Mouse (Mus musculus) midbrain, embryonic 12.5 days (tissue): ENCODE results near the gene Magi1. TPM values are rescaled to one million over a fixed set of nuclear protein-coding genes. Genes with fewer than 3 reads are reported as not detected.

Experiments
- ATAC-seq: fragments of 200-750 bp; cut with Nextera tagmentation; 2 replicates; pipeline ENCODE4 v1.8.0; 2017; ENCODE audit warnings: low read depth, moderate TSS enrichment, moderate library complexity; ENCODE audit not compliant: low FRiP score
- H3K27ac ChIP-seq: fragments of 300-500 bp; sonication (generic); replicated peaks from 2 replicates; pipeline ENCODE4 v1.5.1; 2016; ENCODE audit warnings: mild to moderate bottlenecking
- H3K27me3 ChIP-seq: fragments of 300-500 bp; sonication (generic); 2 replicates; pipeline ENCODE4 v1.6.1; 2016; ENCODE audit warnings: mild to moderate bottlenecking
- H3K36me3 ChIP-seq: fragments of 300-500 bp; sonication (generic); 2 replicates; pipeline ENCODE4 v1.6.1; 2016
- H3K4me1 ChIP-seq: fragments of 300-500 bp; sonication (generic); 2 replicates; pipeline ENCODE4 v1.6.1; 2016
- H3K4me2 ChIP-seq: fragments of 300-500 bp; sonication (generic); replicated peaks from 2 replicates; pipeline ENCODE4 v1.6.1; 2016; ENCODE audit warnings: mild to moderate bottlenecking, moderate library complexity
- H3K4me3 ChIP-seq: fragments of 300-500 bp; sonication (generic); 2 replicates; pipeline ENCODE4 v1.5.1; 2016; ENCODE audit warnings: mild to moderate bottlenecking
- H3K9ac ChIP-seq: fragments of 300-500 bp; sonication (generic); replicated peaks from 2 replicates; pipeline ENCODE4 v1.6.1; 2016; ENCODE audit warnings: mild to moderate bottlenecking, moderate library complexity
- H3K9me3 ChIP-seq: fragments of 300-500 bp; sonication (generic); 2 replicates; pipeline ENCODE4 v1.6.1; 2016; ENCODE audit warnings: mild to moderate bottlenecking
- WGBS: fragments of 180-500 bp; shearing (Covaris S2); methylation state at CpG from one replicate; pipeline ENCODE4 v1.1.7; 2016; 5-methylcytosine and 5-hydroxymethylcytosine counted together
- polyA plus RNA-seq: library from polyadenylated mRNA; unstranded; fragments of >200 nt; fragmentation: Nextera tagmentation; extraction: Ambion mirVana; gene quantifications from 2 replicates; pipeline ENCODE4 v1.2.1, GENCODE M21; 2016

Magi1 gene
- polyA plus RNA-seq, 1 experiment from 2014 or later, result 45.1 TPM

DNA sequence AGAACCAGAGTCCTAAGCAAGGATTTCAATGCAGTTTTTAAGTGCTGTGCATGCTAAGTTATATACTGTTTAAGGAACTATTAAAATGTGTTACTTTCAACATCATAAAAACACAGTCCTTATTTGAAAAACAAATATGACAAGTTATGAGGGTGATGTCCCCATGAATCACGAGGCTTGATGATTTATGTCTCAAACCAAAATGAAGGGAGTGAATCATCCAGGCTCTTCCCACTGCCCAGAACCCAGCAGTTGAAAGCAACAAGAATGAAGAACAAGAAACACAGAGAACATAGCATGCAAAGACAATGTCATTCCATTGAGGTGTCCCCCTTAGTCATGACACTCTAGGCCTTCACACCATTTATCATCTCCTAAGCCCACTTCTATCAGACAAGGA lies 85.9 kb downstream of the Magi1 start:
- no peak overlapping the region for H3K9ac ChIP-seq
- WGBS, result 91% methylated on average over 1 of the region's 1 CpGs

GRCm38 (mm10) chr6:94195303-94195911 lies 88.3 kb downstream of the Magi1 start:
- Histone ChIP-seq H3K4me2 (no peak overlapping the region), H3K4me1 (no peaks in the 10 kb centered on the region), H3K36me3 (no peaks in the 10 kb centered on the region), H3K9me3 (no peaks in the 10 kb centered on the region), H3K4me3 (no peak overlapping the region), H3K27ac (no peak overlapping the region), H3K9ac (no peak overlapping the region), H3K27me3 (no peaks in the 10 kb centered on the region)
- ATAC-seq, result no peak
- WGBS, result 86% methylated on average over 14 of the region's 14 CpGs

More for the DNA sequence above, 85.9 kb downstream of the Magi1 start:
- Histone ChIP-seq H3K4me1 (no peaks in the 10 kb centered on the region), H3K36me3 (no peaks in the 10 kb centered on the region), H3K27ac (no peak overlapping the region), H3K4me2 (no peak overlapping the region), H3K27me3 (no peaks in the 10 kb centered on the region), H3K9me3 (no peaks in the 10 kb centered on the region), H3K4me3 (no peak overlapping the region)
- ATAC-seq, result no peak

- no peaks in the 10 kb centered on the region for H3K4me1 ChIP-seq
- no peak overlapping the region for H3K27ac ChIP-seq
- H3K4me3 ChIP-seq, result no peak overlapping the region
- H3K9me3 ChIP-seq, result no peaks in the 10 kb centered on the region
- H3K36me3 ChIP-seq, result no peaks in the 10 kb centered on the region
- H3K27me3 ChIP-seq, result no peaks in the 10 kb centered on the region
- WGBS, result 89% methylated on average over 5 of the region's 5 CpGs
- ATAC-seq, result no peak
- H3K9ac ChIP-seq, result no peak overlapping the region
- no peak overlapping the region for H3K4me2 ChIP-seq
Observed at GRCm38 (mm10) chr6:94190830-94191229, 92.9 kb downstream of the Magi1 start.

DNA sequence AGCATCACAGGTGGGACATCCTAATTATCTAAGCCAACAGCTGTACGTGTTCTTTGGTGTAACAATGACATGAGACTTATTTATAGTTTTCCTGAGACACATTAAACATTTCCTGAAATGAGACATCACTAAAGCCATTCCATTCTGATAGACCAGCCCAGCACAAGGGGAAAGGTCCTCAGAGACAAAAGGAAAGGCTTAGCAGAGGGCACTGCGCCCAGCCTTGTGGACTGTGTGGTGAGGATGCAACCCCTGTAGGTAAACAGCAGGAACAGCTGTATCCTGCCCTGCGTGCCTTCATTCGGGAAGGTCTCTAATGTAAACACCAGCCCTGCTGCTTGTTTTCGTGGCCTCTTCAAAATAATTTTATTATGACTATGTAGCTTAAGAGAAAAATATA lies 94.3 kb downstream of the Magi1 start:
- no peaks in the 10 kb centered on the region; the same call in 1 of the 2 replicates for H3K4me1 ChIP-seq

GRCm38 (mm10) chr6:94186628-94187319 lies 96.9 kb downstream of the Magi1 start:
- 78% methylated on average over 7 of the region's 7 CpGs for WGBS
- H3K4me1 ChIP-seq, result peaks cover 19% of the 10 kb centered on the region
- no peak overlapping the region for H3K4me3 ChIP-seq
- no peak overlapping the region for H3K4me2 ChIP-seq
- H3K9me3 ChIP-seq, result no peaks in the 10 kb centered on the region
- no peak for ATAC-seq
- H3K9ac ChIP-seq, result no peak overlapping the region
- no peak overlapping the region for H3K27ac ChIP-seq
- no peaks in the 10 kb centered on the region for H3K36me3 ChIP-seq
- H3K27me3 ChIP-seq, result no peaks in the 10 kb centered on the region

More for the DNA sequence above, 94.3 kb downstream of the Magi1 start:
- H3K4me2 ChIP-seq, result no peak overlapping the region
- no peak for ATAC-seq
- no peak overlapping the region for H3K27ac ChIP-seq
- H3K9me3 ChIP-seq, result no peaks in the 10 kb centered on the region
- 73% methylated on average over 5 of the region's 5 CpGs for WGBS
- H3K27me3 ChIP-seq, result no peaks in the 10 kb centered on the region
- no peaks in the 10 kb centered on the region for H3K36me3 ChIP-seq
- H3K9ac ChIP-seq, result no peak overlapping the region
- no peak overlapping the region for H3K4me3 ChIP-seq

DNA sequence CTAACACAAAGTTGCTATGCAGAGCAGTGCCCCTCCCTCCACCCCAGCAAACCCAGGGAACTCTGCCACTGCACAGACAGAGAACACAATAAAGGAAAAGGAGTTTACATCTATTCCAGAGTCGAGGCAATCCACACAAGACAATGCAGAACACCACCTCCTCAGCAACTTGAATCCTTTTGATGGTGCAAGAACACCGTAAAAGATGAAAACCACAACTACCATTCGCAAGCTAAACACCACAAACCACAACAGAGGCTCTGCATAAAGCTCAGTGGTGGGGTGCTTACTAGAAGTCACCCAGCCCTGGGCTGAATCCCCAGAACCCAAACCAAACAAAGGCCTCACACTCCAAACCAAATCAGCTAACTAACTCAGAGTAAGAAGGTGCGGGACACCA lies 99.4 kb downstream of the Magi1 start:
- peaks cover 20% of the 10 kb centered on the region for H3K4me1 ChIP-seq
- H3K27ac ChIP-seq, result no peak overlapping the region
- H3K9ac ChIP-seq, result no peak overlapping the region
- no peaks in the 10 kb centered on the region for H3K27me3 ChIP-seq
- no peaks in the 10 kb centered on the region for H3K9me3 ChIP-seq
- H3K36me3 ChIP-seq, result no peaks in the 10 kb centered on the region
- ATAC-seq, result no peak
- no peak overlapping the region for H3K4me2 ChIP-seq
- H3K4me3 ChIP-seq, result no peak overlapping the region
- WGBS, result 76% methylated on average over 4 of the region's 4 CpGs

GRCm38 (mm10) chr6:94183354-94183851 lies 100.3 kb downstream of the Magi1 start:
- H3K4me3 ChIP-seq, result no peak overlapping the region
- no peak for ATAC-seq
- no peaks in the 10 kb centered on the region for H3K27me3 ChIP-seq
- 0 out of 2 replicates have a peak overlapping the region, but pooled peaks have one; percentile 4 for H3K27ac ChIP-seq
- H3K4me2 ChIP-seq, result no peak overlapping the region
- peaks cover 22% of the 10 kb centered on the region for H3K4me1 ChIP-seq
- no peak overlapping the region for H3K9ac ChIP-seq
- H3K36me3 ChIP-seq, result no peaks in the 10 kb centered on the region
- no peaks in the 10 kb centered on the region for H3K9me3 ChIP-seq
- WGBS, result 76% methylated on average over 14 of the region's 14 CpGs

- no peak for ATAC-seq
- H3K27ac ChIP-seq, result no peak overlapping the region
- H3K4me3 ChIP-seq, result no peak overlapping the region
- no peaks in the 10 kb centered on the region for H3K27me3 ChIP-seq
- H3K36me3 ChIP-seq, result no peaks in the 10 kb centered on the region
- no peaks in the 10 kb centered on the region for H3K9me3 ChIP-seq
- 57% methylated on average over 2 of the region's 2 CpGs for WGBS
- H3K4me1 ChIP-seq, result peaks cover 30% of the 10 kb centered on the region
- no peak overlapping the region for H3K9ac ChIP-seq
- H3K4me2 ChIP-seq, result no peak overlapping the region
Observed at GRCm38 (mm10) chr6:94181673-94182255, 102.0 kb downstream of the Magi1 start.

DNA sequence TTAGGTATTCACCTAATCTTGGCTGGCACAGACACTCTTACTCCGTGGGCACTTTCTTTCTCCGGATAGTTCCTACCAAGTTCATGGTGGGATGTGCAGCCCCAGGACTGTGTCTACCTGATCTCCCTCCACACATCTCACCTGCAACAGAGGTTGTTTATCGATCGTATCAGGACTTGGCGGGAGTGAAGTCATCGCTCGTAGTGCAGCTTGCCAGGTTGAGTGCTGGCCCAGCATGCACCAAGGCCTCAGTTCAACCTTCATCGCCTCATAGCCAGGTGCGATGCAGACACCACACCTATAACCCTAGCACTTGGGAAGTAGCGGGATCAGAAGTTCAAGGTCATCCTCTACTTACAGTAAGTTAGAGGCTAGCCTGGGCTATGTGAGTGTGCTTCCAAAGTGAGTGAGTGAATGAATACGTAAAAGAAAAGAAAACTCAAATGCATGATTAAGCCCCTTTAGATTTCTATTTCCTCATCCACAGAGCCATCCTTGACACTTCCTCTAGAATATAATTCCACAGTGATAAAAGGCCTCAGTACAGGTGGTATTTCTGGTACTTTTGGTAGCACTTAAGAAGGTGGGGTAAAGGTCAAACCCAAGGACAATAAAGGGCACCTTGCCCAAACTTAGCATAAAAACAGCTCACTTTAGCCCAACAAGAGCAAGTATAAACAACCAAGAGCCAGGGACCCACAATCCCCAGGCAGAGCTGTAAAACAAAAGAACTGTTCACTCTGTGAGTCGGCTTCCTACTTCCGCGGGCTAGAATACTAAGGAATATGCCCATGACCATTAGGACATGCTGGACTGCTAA lies 103.2 kb downstream of the Magi1 start:
- no peak overlapping the region for H3K9ac ChIP-seq
- H3K27ac ChIP-seq, result no peak overlapping the region
- 91% methylated on average over 14 of the region's 14 CpGs for WGBS
- no peaks in the 10 kb centered on the region for H3K9me3 ChIP-seq
- H3K4me3 ChIP-seq, result no peak overlapping the region
- H3K4me2 ChIP-seq, result no peak overlapping the region
- no peaks in the 10 kb centered on the region for H3K27me3 ChIP-seq
- peaks cover 33% of the 10 kb centered on the region for H3K4me1 ChIP-seq
- H3K36me3 ChIP-seq, result no peaks in the 10 kb centered on the region
- no peak for ATAC-seq

DNA sequence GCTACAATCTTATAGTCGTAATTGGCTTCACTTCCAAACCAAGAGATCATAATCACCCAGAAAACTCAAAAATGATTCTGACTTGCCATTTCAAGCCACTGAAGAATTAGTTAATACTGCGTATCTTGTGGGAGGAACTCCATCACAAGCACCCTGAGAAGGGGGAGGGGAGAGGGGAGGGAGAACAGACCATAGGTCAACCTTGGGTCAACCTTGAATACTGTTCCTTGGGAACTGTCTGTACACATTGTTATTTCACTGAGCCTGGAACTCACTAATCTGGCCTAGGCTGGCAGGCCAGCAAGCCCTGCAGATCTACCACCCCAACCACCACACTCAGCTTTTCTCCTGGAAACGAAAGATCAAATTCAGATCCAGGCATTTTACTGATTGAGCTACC lies 106.2 kb downstream of the Magi1 start:
- Histone ChIP-seq H3K9ac (no peak overlapping the region), H3K27me3 (no peaks in the 10 kb centered on the region)
- ATAC-seq, result no peak

GRCm38 (mm10) chr6:94176705-94177104 lies 107.0 kb downstream of the Magi1 start:
- Histone ChIP-seq H3K4me1 (peaks cover 13% of the 10 kb centered on the region; the same call in 1 of the 2 replicates), H3K9ac (no peak overlapping the region), H3K27me3 (no peaks in the 10 kb centered on the region), H3K9me3 (no peaks in the 10 kb centered on the region), H3K4me3 (no peak overlapping the region), H3K36me3 (no peaks in the 10 kb centered on the region), H3K4me2 (no peak overlapping the region), H3K27ac (no peak overlapping the region)
- WGBS, result 11% methylated on average over 4 of the region's 4 CpGs
- no peak for ATAC-seq

More for the DNA sequence above, 106.2 kb downstream of the Magi1 start:
- Histone ChIP-seq H3K4me3 (no peak overlapping the region), H3K36me3 (no peaks in the 10 kb centered on the region), H3K4me2 (no peak overlapping the region), H3K9me3 (no peaks in the 10 kb centered on the region), H3K4me1 (peaks cover 22% of the 10 kb centered on the region; the same call in 1 of the 2 replicates), H3K27ac (no peak overlapping the region)
- WGBS, result 44% methylated on average over 3 of the region's 3 CpGs
